Mouse (Mus musculus) layer of hippocampus, adult 11-12 months (tissue): ENCODE measurements around the gene Snrk.

Experiments used
- DNase-seq: peaks from one replicate; pipeline ENCODE4 v3.0.0; 2022; ENCODE audit warnings: low spot score

Gene Snrk

DNA sequence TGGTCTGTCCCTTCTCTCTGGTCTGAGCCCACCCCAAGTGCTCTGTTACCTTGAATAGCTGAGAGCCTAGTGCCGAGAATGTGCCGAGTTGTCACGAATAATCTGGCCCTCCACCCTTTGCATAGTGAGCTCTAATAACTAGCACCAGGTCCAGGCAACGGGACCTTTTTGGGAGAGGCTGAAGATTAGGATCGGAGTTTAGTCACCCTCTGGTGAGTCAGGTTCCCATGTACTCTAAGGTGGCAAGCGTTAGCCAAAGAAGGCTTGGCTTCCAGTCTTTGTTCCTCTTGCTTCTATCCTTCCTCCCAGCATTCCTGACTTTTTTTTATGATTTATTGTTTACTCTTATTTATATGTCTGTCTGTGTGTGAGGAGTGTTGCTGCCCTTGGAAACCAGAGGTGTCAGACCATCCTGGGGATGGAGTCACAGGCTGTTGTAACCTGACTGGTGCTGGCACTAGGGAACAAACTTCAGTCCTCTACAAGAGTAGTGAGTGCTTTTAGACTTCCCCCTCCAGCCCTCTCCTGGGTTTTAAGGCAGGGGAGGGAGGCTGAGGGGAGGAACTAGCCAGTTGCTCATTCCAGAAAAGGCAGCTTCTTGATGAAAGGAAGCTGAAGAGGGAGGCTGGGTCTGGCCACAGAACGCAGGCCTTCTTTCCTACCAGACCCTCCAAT lies 9.2 kb upstream of the Snrk start:
- no peak for DNase-seq

DNA sequence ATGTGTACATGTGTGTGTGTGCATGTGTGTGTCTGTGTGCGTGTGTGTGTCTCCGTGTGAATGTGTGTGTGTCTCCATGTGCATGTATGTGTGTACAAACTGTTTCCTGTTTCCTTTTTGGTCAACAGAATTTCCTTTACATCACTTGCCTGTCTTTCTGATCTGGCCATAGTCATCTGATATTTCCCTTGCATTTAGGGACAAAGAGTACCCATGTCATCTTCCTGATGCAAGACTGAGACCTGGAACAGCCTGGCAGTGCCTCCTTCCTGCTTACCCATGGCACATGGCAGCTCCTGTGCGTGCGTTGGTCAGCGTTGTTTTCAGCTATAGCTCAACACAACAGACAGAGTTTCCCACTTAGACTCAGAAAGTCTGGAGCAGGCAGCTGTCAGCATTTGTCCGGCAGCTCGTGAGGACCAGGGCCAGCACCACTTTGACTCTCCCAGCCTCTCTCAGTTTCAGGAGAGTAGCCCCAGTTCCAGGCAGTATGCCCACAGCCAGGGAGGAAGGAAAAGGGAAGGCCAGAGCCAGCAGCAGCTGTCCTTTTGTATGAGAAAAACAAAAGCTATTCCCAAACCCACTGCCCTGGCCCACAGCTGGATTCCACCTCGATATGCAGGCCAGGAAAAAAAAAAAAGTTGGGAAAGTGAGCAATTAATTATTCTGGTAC lies 7.4 kb upstream of the Snrk start:
- no peak for DNase-seq

DNA sequence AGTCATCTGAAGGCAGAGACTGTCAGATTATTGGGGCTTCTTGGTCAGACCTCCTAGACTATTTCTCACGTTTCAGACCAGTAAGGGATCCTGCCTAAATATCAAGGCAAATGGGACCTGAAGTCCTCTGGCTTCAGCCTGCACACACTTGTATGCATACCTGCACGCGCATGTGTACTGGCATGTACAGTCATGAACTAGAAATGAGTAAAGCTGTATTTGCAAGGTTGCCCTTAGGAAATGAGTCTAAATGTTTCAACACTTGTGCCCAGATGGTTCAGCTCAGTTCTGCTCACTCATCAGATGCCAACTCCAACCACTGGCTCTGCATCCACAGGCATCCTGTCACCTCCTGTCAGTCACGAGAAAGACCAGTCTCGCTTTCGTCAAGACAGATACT lies 6.6 kb upstream of the Snrk start:
- no peak for DNase-seq

DNA sequence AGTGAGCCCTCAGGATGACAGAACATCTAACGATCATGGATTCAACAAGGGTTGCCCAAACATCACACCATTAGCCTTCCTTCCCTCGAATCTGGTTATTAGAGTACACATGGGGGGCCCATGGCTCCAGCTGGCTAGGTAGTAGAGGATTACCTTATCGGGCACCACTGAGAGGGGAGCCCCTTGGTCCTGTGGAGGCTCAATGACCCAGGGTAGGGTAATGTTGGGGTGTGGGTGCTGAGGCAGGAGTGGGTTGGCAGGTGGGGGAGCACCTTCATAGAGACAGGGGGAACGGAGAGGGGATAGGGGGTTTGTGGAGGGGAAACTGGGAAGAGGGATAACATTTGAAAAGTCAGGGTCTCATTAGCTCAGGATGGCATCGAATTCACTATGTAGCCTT lies 6.1 kb upstream of the Snrk start:
- no peak for DNase-seq

GRCm38 (mm10) chr9:122115552-122115951 lies 1.5 kb upstream of the Snrk start:
- DNase-seq, result no peak

GRCm38 (mm10) chr9:122116359-122116758 lies 707 bp upstream of the Snrk start:
- DNase-seq, result no peak

GRCm38 (mm10) chr9:122117692-122118529 lies 845 bp downstream of the Snrk start:
- peak; percentile 19 for DNase-seq

DNA sequence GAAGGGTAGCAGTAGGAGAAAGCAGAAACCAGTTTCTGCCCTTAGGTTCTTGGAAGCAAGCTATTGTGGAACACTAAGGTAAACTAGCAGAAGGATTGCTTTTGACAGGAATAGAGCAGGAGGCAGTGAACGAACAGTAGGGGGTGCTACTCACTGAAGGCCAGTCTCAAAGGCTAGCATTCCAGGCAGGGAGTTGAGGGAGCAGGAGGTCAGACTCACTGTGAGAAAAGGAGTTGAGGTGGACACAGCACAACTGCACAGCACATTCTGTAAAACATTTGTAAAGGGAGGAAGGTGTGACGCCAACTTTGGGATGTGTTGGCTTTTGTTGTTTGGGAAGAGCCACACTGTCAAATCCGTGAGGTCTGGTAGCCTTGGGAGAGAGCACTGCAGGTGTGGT lies 3.0 kb downstream of the Snrk start:
- peak; percentile 41 for DNase-seq

GRCm38 (mm10) chr9:122122113-122122512 lies 5.0 kb downstream of the Snrk start:
- no peak for DNase-seq

GRCm38 (mm10) chr9:122123181-122123580 lies 6.1 kb downstream of the Snrk start:
- DNase-seq, result no peak

- DNase-seq, result no peak
These were observed 8.7 kb downstream of the Snrk start for GRCm38 (mm10) chr9:122125723-122126290.

DNA sequence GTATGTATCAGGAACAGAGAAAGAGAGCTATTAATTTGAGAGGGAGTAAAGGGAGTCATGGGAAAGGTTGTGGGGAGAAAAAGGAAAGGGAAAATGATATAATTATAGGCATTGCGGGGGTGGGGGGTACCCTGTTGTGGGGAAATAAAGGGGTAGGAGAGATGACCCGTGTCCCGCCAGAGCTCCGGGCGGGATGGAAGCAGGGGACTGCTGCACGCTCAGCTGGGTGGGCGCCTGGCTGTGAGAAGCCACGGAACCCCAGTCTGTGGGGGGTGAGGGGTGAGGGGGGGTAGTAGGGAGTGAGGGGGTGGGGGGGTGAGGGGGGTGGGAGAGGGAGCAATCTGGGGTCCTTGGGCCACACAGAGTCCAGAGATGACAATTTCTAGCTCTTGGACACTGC lies 9.7 kb downstream of the Snrk start:
- no peak for DNase-seq

GRCm38 (mm10) chr9:122127271-122127785 lies 10.3 kb downstream of the Snrk start:
- DNase-seq, result no peak

DNA sequence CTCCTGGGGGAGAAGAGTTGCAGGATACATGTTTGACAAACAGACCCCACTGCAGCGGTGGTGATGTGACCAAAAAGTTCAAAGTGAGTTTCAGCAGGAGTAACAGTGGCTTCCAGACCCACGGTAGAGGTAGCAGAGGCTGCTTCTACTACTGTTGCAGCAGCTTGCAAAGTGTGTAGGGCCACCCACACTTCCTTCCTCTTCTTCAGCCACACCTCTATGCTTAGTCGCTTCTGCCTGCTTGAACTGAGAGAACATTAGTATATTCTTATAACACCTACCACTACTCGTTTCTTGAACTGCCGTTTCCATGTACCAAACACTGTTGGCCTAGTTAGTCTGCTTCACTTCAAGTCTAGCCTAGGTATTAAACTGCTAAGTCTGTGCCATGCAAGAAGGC lies 11.6 kb downstream of the Snrk start:
- no peak for DNase-seq

DNA sequence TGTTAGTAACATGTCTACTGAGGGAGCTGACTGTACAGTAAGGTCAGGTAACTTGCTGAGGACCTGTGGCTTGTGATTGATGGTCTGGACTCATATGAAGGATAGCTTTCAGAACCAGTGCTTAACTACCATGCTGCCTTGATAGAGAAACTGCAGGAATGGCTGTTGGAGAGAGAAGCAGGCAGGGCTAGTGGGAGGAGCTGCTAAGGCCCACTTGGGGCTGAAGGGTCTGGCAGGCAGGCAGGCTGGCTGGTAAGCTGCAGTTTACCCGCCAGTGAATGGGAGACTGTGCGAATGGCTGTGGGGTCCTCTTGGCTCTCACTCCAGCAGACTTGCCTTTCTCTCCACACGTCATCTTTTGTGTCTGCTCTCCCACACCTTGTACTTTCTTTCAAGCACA lies 13.6 kb downstream of the Snrk start:
- no peak for DNase-seq

DNA sequence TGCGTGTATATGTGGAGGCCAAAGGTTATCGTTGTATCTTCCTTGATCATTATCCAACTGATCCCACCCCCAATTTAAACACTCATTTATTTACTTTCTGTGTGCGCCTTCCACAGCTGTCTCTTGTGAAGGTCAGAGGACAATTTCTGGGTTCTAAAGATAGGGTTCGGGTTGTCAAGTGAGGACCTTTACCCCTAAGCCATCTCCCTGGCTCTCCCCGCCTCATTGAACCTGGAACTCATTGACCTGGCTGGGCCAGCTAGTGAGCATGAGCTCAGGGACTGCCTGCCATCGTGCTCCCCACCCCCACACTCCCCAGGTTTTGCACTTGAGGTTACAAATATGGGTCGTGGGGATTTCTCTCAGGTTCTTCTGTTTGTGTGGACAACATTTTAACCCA lies 15.1 kb downstream of the Snrk start:
- no peak for DNase-seq

DNA sequence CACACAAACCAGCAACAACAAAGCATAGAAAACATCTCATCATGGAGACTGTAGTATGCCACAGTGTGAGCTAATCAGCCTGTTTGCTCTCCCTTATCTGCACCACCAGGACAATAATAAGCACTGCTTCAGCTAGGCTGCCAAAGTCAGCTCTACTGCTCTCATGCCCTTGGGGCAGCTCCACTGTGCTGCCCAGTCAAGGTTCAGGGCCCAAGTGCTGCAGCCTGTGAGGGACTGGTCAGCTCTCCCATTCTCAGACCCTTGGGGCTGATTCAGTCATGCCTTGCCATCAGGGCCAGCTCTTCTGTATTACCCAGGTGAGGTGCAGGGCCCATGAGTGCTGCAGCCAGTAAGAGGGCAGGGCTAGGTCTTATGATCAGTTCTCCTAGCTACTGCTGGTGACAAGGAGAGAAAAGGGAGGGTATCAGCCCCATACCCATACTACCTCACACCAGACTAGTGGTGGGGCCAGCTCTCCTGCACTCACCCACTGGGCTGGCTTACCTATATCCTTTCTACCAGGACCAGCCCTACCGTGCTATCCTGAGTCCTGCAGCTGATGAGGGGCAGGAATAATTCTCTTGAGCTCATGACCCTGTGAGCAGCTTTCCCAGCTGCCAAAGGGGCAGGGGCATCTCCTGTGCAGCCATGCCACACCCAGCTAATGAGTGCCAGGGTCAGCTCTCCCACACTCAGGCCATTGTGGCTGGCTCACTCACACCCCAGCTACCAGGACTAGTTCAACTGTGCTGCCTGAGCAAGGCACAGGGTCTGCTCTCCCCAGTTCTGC lies 18.2 kb downstream of the Snrk start:
- no peak for DNase-seq

- no peak for DNase-seq
These were observed 18.8 kb downstream of the Snrk start for GRCm38 (mm10) chr9:122135885-122136170.

DNA sequence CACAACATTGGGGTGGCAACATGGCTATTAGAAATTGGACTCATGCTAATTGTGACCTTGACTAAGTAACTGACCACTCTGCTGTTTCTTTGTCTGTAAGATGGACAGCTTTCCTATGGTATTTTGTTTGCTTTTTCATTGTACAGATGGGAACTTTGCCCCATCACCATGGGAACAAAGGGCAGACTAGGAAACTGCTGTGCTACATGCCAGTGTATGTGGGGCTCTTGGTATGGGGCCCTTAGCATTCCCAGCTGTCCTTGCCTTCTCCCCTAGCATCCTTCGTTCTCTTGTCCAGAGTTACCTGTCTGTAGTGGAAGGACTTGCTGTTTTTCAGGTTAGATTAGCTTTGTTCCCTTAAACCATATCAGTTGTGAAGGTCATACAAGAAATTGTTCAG lies 20.9 kb downstream of the Snrk start:
- no peak for DNase-seq

DNA sequence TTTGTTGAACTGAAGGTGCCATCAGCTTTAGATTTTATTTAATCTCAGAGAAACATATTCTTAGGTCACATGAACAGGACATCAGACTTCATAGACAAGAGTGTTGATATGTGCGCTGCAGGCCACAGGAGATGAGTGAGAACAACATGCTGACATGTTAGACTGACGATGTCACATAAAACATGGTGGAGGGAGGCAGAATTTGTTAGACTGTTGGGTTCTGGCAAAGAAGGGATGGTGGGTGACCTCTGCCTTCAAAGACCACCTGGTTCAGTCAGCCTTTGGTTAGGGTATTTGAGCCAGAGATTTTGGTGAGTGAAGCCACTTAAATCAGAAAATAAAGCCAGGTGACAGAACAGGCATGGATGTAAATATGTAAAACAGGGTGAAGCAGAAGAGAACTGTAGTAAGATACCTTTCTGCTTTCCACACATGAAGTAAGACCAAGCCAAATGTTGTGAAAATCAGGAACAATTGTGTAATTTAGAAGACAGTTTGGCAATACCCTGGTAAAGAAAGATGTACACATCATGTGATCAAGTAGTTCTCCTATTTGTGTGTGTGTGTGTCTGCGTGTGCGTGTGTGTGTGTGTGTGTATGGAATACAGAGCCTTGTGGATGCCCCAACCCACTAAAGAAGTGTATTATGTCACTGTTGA lies 21.4 kb downstream of the Snrk start:
- no peak for DNase-seq

GRCm38 (mm10) chr9:122139236-122139635 lies 22.2 kb downstream of the Snrk start:
- DNase-seq, result no peak
